Mouse (Mus musculus) forebrain, embryonic 16.5 days (tissue): ENCODE results near the gene Cds2. TPM values are rescaled to one million over a fixed set of nuclear protein-coding genes. Genes with fewer than 3 reads are reported as not detected.
A peak's percentile ranks its signal among the peaks of the same experiment; 100 is the strongest.
"Not testable (repeated sequence)": the region's sequence is repeated elsewhere in the genome, so short reads cannot be mapped to it uniquely, and the experiment has no call there.

Experiments
- ATAC-seq: fragments of 200-750 bp; cut with Nextera tagmentation; 2 replicates; pipeline ENCODE4 v1.8.0; 2017; ENCODE audit warnings: mild to moderate bottlenecking, moderate library complexity
- H3K27ac ChIP-seq: fragments of 300-500 bp; sonication (generic); 2 replicates; pipeline ENCODE4 v1.5.1; 2014; ENCODE audit warnings: low read length, control low read depth
- H3K27me3 ChIP-seq: fragments of 300-500 bp; sonication (generic); replicated peaks from 2 replicates; pipeline ENCODE4 v1.6.1; 2014; ENCODE audit warnings: low read length; ENCODE audit not compliant: control insufficient read depth, insufficient read depth
- H3K36me3 ChIP-seq: fragments of 300-500 bp; sonication (generic); 2 replicates; pipeline ENCODE4 v1.6.1; 2014; ENCODE audit not compliant: control insufficient read depth, insufficient read depth
- H3K4me1 ChIP-seq: fragments of 300-500 bp; sonication (generic); replicated peaks from 2 replicates; pipeline ENCODE4 v1.6.1; 2014; ENCODE audit warnings: low read length; ENCODE audit not compliant: control insufficient read depth, insufficient read depth
- H3K4me2 ChIP-seq: fragments of 300-500 bp; sonication (generic); 2 replicates; pipeline ENCODE4 v1.6.1; 2014; ENCODE audit warnings: mild to moderate bottlenecking, low read length, control low read depth
- H3K4me3 ChIP-seq: fragments of 300-500 bp; sonication (generic); replicated peaks from 2 replicates; pipeline ENCODE4 v1.5.1; 2014; ENCODE audit warnings: mild to moderate bottlenecking, low read length, control low read depth
- H3K9ac ChIP-seq: fragments of 300-500 bp; sonication (generic); replicated peaks from 2 replicates; pipeline ENCODE4 v1.6.1; 2014; ENCODE audit warnings: low read depth, low read length, control low read depth
- H3K9me3 ChIP-seq: fragments of 300-500 bp; sonication (generic); 2 replicates; pipeline ENCODE4 v1.6.1; 2016; ENCODE audit warnings: low read length; ENCODE audit not compliant: control insufficient read depth
- WGBS: fragments of 180-500 bp; shearing (Covaris S2); extraction: QIAGEN DNeasy Blood & Tissue Kit; methylation state at CpG from one replicate; pipeline ENCODE4 v1.1.7; 2014; 5-methylcytosine and 5-hydroxymethylcytosine counted together
- polyA plus RNA-seq: library from polyadenylated mRNA; unstranded; fragments of >200 nt; fragmentation: Nextera tagmentation; extraction: Ambion mirVana; gene quantifications from 2 replicates; pipeline ENCODE4 v1.2.1, GENCODE M21; 2015

Gene Cds2
- polyA plus RNA-seq, 1 experiment from 2014 or later: 27.9 TPM

- not testable (repeated sequence) for H3K36me3 ChIP-seq, H3K9ac ChIP-seq, H3K4me2 ChIP-seq, H3K9me3 ChIP-seq, H3K4me3 ChIP-seq, H3K27ac ChIP-seq, ATAC-seq, H3K27me3 ChIP-seq
- H3K4me1 ChIP-seq: peaks cover 23% of the 10 kb centered on the region
- WGBS: 92% methylated on average over 5 of the region's 5 CpGs
Measured at GRCm38 (mm10) chr2:132285722-132286121, 22.8 kb downstream of the Cds2 start.

GRCm38 (mm10) chr2:132286376-132287076 lies 23.6 kb downstream of the Cds2 start:
- Histone ChIP-seq H3K4me1 (peaks cover 26% of the 10 kb centered on the region), H3K27ac (no peak overlapping the region), H3K4me3 (no peak overlapping the region), H3K9me3 (no peaks in the 10 kb centered on the region), H3K36me3 (no peaks in the 10 kb centered on the region), H3K4me2 (no peak overlapping the region), H3K27me3 (no peaks in the 10 kb centered on the region), H3K9ac (no peak overlapping the region)
- no peak for ATAC-seq
- WGBS: 87% methylated on average over 9 of the region's 9 CpGs

- not testable (repeated sequence) for H3K4me2 ChIP-seq, H3K9me3 ChIP-seq, ATAC-seq, H3K27me3 ChIP-seq, H3K36me3 ChIP-seq, H3K9ac ChIP-seq, H3K27ac ChIP-seq, H3K4me3 ChIP-seq
- H3K4me1 ChIP-seq: peaks cover 14% of the 10 kb centered on the region
- WGBS: 85% methylated on average over 5 of the region's 7 CpGs
Measured at GRCm38 (mm10) chr2:132289213-132289612, 26.3 kb downstream of the Cds2 start.

- H3K9me3 ChIP-seq: no peaks in the 10 kb centered on the region
- 75% methylated on average over 6 of the region's 6 CpGs for WGBS
- peaks cover 6% of the 10 kb centered on the region; the same call in 1 of the 2 replicates for H3K36me3 ChIP-seq
- H3K9ac ChIP-seq: no peak overlapping the region
- H3K4me1 ChIP-seq: peaks cover 14% of the 10 kb centered on the region
- H3K27me3 ChIP-seq: no peaks in the 10 kb centered on the region
- no peak overlapping the region for H3K4me3 ChIP-seq
- no peak overlapping the region for H3K27ac ChIP-seq
- ATAC-seq: no peak
- no peak overlapping the region for H3K4me2 ChIP-seq
Measured at GRCm38 (mm10) chr2:132290808-132291207, 27.9 kb downstream of the Cds2 start.

GRCm38 (mm10) chr2:132291265-132291664 lies 28.3 kb downstream of the Cds2 start:
- no peak overlapping the region for H3K4me2 ChIP-seq
- peaks cover 14% of the 10 kb centered on the region for H3K4me1 ChIP-seq
- peaks cover 6% of the 10 kb centered on the region; the same call in 1 of the 2 replicates for H3K36me3 ChIP-seq
- no peak overlapping the region for H3K9ac ChIP-seq
- no peak for ATAC-seq
- no peaks in the 10 kb centered on the region for H3K27me3 ChIP-seq
- WGBS: 67% methylated on average over 3 of the region's 3 CpGs
- no peak overlapping the region for H3K27ac ChIP-seq
- no peak overlapping the region for H3K4me3 ChIP-seq
- H3K9me3 ChIP-seq: no peaks in the 10 kb centered on the region

GRCm38 (mm10) chr2:132292083-132292482 lies 29.1 kb downstream of the Cds2 start:
- H3K4me1 ChIP-seq: peaks cover 14% of the 10 kb centered on the region
- no peaks in the 10 kb centered on the region for H3K27me3 ChIP-seq
- H3K9me3 ChIP-seq: no peaks in the 10 kb centered on the region
- H3K9ac ChIP-seq: no peak overlapping the region
- no peak overlapping the region for H3K4me2 ChIP-seq
- no peak overlapping the region for H3K4me3 ChIP-seq
- peak overlapping the region; percentile 57 for H3K27ac ChIP-seq
- WGBS: 30% methylated on average over 4 of the region's 4 CpGs
- peaks cover 6% of the 10 kb centered on the region; the same call in 1 of the 2 replicates for H3K36me3 ChIP-seq
- peak; percentile 79 for ATAC-seq

- Histone ChIP-seq H3K36me3 (peaks cover 9% of the 10 kb centered on the region; the same call in 1 of the 2 replicates), H3K4me3 (no peak overlapping the region), H3K27ac (no peak overlapping the region), H3K4me1 (peaks cover 14% of the 10 kb centered on the region), H3K9me3 (no peaks in the 10 kb centered on the region), H3K27me3 (no peaks in the 10 kb centered on the region), H3K9ac (no peak overlapping the region), H3K4me2 (no peak overlapping the region)
- WGBS: 91% methylated on average over 10 of the region's 10 CpGs
- no peak for ATAC-seq
Measured at GRCm38 (mm10) chr2:132293694-132294450, 30.9 kb downstream of the Cds2 start.

GRCm38 (mm10) chr2:132298250-132298649 lies 35.3 kb downstream of the Cds2 start:
- Histone ChIP-seq H3K9me3 (no peaks in the 10 kb centered on the region), H3K9ac (no peak overlapping the region), H3K27ac (no peak overlapping the region), H3K4me1 (no peaks in the 10 kb centered on the region), H3K27me3 (no peaks in the 10 kb centered on the region), H3K36me3 (peaks cover 16% of the 10 kb centered on the region; the same call in 1 of the 2 replicates), H3K4me3 (no peak overlapping the region), H3K4me2 (no peak overlapping the region)
- WGBS: 95% methylated on average over 4 of the region's 4 CpGs
- ATAC-seq: no peak

- no peak overlapping the region for H3K9ac ChIP-seq
- ATAC-seq: no peak
- 96% methylated on average over 4 of the region's 4 CpGs for WGBS
- no peak overlapping the region for H3K4me3 ChIP-seq
- no peaks in the 10 kb centered on the region for H3K9me3 ChIP-seq
- peaks cover 11% of the 10 kb centered on the region for H3K36me3 ChIP-seq
- no peaks in the 10 kb centered on the region for H3K27me3 ChIP-seq
- H3K4me1 ChIP-seq: no peaks in the 10 kb centered on the region
- no peak overlapping the region for H3K27ac ChIP-seq
- no peak overlapping the region for H3K4me2 ChIP-seq
Measured at GRCm38 (mm10) chr2:132301436-132301835, 38.5 kb downstream of the Cds2 start.
